Mouse (Mus musculus): ENCODE measurements around the gene Ccdc40.

Ccdc40 gene

DNA sequence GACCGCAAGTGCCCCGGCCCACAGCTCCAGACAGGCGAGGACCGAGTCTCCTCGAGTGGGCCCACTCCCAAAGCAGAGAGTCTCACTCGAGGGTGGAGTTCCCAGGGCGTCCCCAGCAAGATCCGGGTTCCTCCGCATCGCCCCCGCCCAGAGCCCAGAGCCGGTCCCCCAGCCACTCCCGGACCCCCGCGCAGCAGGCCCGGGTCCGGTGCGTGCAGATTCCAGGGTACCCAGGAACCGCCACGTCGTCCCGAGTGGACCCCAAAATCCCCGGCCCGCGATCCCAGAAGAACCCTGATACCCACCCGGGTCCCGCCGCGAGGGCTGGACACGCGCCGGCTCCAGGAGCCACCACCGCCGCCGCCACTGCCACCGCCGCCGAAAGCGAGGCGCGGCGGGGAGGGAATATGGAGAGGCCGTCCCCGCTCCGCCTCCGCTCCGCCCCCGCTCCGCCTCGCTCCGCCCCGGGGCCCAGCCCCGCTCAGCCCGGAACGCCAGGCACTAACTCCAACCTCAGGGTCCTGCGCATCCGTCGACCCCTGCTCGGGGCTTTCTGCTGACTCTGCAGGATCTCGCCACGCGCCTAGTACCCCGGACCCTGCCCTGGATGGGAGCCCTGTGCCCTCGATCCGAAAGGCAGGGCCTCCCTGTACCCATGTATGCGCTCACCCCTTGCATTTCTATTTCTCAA, at the start of gene Ccdc40, which contains the start of gene Tbc1d16:
Gene Ccdc40 (plus strand): TSS at position 482 of the 691 bp plus-strand sequence.
Gene Tbc1d16 (minus strand): TSS at position 409 of the 691 bp plus-strand sequence.
- peak; percentile 82 for DNase-seq

- no peak for DNase-seq
Measured at GRCm38 (mm10) chr11:119180824-119181582, 47.4 kb upstream of the Ccdc40 start.

GRCm38 (mm10) chr11:119181861-119182395, 46.4 kb upstream of the Ccdc40 start:
- DNase-seq, result no peak

GRCm38 (mm10) chr11:119183684-119184310, 44.6 kb upstream of the Ccdc40 start:
- DNase-seq, result peak; percentile 66

GRCm38 (mm10) chr11:119186381-119186780, 42.0 kb upstream of the Ccdc40 start:
- peak; percentile 59 for DNase-seq

DNA sequence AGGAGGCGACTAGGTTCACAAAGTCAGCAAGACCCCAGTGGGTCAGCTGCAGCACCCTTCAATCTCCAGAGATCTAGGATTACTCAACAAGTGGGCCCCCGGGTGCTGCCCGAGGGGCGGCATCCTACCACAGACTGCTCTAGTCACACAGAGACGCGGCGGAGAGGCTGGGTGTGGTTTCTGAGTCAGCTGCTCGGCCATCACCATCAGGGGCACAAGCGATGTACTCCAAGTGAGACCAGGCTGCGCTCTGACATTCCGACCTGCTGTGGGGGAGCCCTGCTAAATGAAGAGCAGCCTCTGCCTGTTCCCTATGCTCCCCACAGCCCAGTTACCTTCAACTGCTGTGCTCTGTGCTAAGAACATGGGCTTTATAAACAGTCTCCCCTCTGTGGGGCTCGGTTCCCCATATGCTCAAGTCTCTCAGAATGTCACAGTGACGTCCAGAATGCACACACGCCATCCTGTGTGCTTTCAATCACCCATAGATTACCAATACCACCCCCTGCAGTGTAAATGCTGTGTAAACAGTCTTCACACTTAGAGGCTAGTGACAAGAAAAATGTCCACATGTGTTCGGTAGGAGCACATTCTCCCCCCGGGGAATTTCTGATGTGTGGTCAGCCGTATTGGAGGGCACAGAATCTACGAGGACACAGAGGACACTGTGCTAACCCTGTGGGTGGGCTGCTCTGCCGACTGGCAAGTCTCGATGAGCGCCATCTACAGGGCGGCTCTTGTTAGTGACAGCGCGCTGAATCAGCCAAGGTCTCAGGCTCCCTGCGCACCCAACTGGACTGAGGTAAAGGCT, 41.2 kb upstream of the Ccdc40 start:
- peak; percentile 76 for DNase-seq

- no peak for DNase-seq
Measured at GRCm38 (mm10) chr11:119187800-119188197, 40.6 kb upstream of the Ccdc40 start.

DNA sequence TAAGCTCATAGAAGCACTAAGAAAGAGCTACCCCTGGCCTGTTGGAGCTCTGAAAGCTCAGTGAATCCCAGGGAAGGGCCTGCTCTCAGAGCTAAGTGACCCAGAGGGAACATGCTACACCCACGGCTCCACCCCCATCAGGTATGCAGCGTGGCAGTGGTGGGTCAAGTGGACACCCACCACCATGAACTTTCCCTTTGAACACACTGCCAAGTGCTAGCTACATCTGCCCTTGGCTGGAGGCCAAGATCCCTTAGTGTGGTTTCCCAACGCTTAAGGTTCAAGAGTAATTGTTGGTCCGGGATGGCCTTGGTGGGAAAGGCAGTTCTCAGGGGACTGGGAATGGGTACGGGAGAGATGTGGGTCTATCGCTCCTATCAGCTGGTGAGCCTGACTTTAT, 40.0 kb upstream of the Ccdc40 start:
- DNase-seq, result peak; percentile 72

DNA sequence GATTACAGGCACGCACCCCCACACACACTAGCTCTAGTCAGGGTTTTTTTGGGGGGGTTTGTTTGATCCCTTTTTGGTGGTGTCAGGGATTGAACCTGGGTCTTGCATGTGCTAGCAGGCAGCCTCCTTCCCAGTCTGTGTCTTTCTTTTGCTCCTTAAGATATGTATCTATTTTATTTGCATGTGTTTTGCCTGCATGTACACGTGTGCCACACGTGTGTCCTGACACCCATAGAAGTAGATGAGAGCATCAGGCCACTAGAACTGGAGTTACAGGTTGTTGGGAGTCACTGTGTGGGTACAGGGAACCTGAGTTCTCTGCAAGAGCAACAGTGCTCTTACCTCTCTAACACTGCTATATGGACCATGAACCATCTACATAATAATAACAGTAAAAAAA, 39.1 kb upstream of the Ccdc40 start:
- DNase-seq, result no peak

DNA sequence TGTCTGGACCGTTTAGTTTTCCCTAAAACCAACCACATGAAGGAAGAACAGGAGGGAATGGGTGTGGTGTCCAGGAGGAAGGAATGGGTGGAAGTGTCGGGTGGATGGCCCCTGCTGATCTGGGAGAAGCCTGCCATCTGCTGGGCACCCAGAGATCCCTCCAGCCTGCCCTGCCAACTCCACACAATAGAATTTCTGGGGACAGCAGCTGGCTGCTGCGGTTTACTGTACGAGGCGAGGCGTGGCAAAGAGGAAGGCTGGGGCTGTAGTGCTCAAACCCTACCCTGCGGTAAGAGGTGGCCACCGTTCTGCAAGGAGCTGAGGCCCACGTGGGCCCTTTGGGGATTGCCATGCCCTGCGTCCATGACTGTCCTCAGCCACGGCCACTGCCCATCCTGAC, 37.9 kb upstream of the Ccdc40 start:
- peak; percentile 84 for DNase-seq

GRCm38 (mm10) chr11:119191606-119192081, 36.7 kb upstream of the Ccdc40 start:
- DNase-seq, result no peak

DNA sequence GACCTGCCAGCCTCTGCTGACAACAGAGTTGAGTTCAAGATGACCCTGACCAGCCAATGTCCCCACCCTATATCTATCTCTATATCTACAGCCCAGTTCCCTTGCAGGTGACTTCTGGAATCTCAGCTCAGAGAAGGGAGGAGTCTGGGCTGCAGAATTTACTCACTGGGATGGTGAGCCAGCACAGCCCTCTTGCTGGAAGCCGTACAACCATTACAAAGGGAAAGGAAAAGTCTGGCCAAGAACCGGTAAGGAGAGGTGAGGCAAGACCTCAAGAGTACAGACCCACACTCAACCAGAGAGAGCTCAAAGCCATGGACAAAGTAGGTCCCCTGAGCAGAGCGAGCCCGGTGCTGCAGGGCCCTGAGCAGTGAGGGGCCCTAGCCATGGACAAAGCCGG, 36.2 kb upstream of the Ccdc40 start:
- DNase-seq, result no peak

- DNase-seq, result no peak
Measured at GRCm38 (mm10) chr11:119192605-119193004, 35.8 kb upstream of the Ccdc40 start.

- DNase-seq, result no peak
Measured at GRCm38 (mm10) chr11:119197618-119198563, 30.5 kb upstream of the Ccdc40 start.

- no peak for DNase-seq
Measured at GRCm38 (mm10) chr11:119198564-119199232, 29.7 kb upstream of the Ccdc40 start.

DNA sequence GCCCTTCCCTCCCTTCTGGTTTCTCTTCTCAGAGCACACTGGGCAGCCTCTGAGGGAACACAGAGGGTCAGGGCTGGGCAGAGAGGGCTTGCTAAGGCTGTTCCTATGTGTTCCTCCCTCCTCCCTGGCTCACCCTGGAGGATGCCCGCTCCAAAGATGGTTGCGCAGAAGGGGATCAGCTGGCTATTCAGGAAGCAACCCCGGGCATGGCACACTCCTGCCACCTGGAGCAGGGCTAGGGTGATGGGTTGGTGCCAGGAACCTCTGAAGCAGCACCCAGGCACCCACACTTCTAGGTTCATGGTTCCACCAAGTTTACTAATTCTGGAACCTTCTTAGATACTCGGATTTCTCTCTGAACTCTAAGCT, 29.2 kb upstream of the Ccdc40 start:
- DNase-seq, result no peak

DNA sequence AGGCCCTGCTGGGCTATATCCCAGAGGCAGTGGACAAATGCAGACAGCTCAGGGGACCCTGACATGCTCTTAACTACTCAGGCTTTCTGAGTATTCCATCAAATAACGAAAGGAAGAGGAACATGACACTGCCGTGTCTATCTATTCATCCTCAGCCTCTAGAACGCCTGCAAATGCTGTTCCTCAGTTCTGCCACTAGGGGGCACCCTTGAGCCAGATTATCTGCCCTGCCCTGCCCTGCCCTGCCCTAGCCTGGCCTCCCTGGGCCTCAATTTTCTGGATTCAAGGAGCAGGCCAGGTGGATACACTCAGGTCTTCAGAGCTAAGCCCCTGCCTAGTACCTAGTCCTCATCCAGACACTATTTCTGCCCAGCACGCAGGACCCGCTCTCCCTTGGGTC, 24.9 kb upstream of the Ccdc40 start:
- DNase-seq, result no peak

DNA sequence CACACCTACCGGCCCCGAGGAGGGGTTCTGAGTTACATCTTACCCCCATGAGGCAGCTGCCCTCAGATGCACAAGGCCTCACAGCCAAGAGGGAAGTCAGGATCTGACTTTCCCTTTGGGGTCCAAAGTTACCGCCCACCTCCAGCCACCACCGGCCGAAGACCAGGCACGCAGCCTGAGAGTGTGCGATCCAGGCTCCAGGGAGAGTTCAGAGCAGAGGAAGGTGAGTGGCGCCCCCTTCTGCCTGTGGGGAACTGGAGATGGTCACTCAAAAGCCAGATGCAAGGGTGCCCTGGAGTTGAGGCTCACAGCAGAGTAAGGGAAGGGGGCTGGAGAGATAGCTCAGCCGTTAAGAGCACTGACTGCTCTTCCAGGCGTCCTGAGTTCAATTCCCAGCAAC, 22.6 kb upstream of the Ccdc40 start:
- DNase-seq, result no peak

GRCm38 (mm10) chr11:119206562-119206961, 21.8 kb upstream of the Ccdc40 start:
- DNase-seq, result peak; percentile 72

DNA sequence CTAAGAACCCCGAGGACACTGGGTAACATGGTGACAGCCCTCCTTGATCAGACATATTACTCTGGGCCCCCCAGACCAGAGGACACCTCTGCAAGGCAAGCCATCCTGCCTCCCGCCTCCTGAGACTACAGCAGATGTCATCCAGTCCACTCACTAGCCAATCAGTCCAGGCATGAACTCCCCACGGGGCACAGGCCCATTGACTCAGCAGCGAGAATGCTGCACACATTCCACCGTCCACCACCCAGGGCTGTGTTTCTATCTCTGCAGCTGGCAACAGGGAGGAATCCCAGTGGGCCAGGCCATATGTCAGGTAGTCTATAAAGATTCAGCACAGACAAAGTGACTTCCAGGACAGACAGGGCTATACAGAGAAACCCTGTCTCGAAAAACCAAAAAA, 20.4 kb upstream of the Ccdc40 start:
- no peak for DNase-seq

DNA sequence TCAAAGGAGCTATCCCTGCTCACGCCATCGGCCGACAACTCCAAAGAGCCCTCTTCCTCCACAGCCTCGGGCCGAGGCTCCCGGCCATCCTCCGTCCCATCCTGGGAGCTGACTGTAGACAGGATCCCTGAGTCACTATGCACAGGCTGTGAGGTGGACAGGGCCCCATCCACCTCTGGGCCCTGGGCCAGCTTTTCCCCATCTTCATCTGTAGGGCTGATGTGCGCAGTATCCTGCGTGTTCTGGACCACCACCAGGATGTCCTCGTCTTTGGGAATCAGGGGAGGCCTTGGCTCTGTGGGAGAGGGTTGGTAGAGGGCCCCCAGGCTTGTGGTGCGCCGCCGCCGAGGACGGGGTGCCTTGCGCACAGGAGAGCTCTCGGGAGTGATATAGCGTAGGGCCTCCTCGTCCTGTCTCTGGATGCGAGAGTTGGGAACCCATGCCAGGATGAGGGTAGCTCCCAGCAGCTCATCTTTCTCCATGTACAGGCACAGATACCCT, 19.5 kb upstream of the Ccdc40 start:
- DNase-seq, result no peak
